Comparison of ENCODE assay signal across 15 mouse cellular contexts in the genomic region with DNA sequence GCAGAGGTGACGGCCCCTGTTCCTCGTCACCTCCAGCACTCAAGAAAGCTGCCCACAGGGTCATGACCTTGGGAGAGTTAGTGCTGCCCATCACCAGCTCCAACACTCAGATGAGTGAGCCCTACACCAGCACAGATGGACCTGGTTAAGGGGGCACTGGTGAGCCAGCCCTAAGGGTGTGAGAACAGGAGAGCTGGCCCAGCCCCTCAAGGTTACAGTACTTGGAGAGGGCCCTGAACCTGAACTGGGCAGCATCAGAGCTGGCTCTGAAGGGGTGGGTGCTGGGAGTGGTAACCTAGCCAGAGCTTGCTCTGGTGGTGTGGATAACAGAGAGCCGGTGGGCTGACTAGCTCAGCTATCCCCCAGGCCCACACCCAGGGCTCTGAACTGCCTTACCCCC. TPM values are rescaled to one million over a fixed set of nuclear protein-coding genes. Genes with fewer than 3 reads are reported as not detected.
DNase-seq lines count a peak whose midpoint lies in the region; ATAC-seq and TF ChIP-seq lines count a peak whose summit lies in the region.
"Had no signal": no experiment of that assay in that cellular context is flagged by ENCODE, and none has a peak within 500 bp of the region (broad histone marks: within the 10 kb centered on the region; RNA-seq: fewer than 3 reads in every experiment).

No protein-coding gene starts in this region.

- 0 out of 2 replicates have a peak overlapping the region, but pooled peaks have one; percentile 7 for H3K27ac ChIP-seq in gastrocnemius, adult 2 months
- H3K27ac ChIP-seq in hindbrain, embryonic 13.5 days, result no peak overlapping the region
- H3K27ac ChIP-seq in hindbrain, embryonic 10.5 days, result no peak overlapping the region
- no peak overlapping the region for H3K27ac ChIP-seq in liver, embryonic 14.5 days
- H3K27ac ChIP-seq in liver, embryonic 11.5 days (ENCODE audit: low read depth, low read length), result no peak overlapping the region
- H3K27ac ChIP-seq in limb, embryonic 15.5 days, result no peak overlapping the region
- H3K27ac ChIP-seq: macrophage had no signal

- no peak for TF ChIP-seq EP300 in liver, embryonic 14.5 days (IDR thresholded peaks at IDR 0.05; ENCODE audit: low read depth)

- TF ChIP-seq CTCF in gastrocnemius, adult 2 months (IDR thresholded peaks at IDR 0.05), result no peak
- 0 out of 2 replicates have a peak, but pooled peaks have one; percentile 5 for TF ChIP-seq CTCF in liver, embryonic 14.5 days (IDR thresholded peaks at IDR 0.05; ENCODE audit: low read depth)

- DNase-seq in gastrocnemius, adult 2 months, result no peak
- DNase-seq in gastrocnemius, postnatal 25 days, result no peak
- no peak for DNase-seq in hindbrain, embryonic 10.5 days (ENCODE audit: low spot score)
- no peak for DNase-seq in liver, embryonic 14.5 days (ENCODE audit: low read depth in 3 of 3, low spot score in 3 of 3)
- no peak for DNase-seq in liver, embryonic 11.5 days (ENCODE audit: low spot score)
- DNase-seq in urinary bladder, postnatal 25 days (ENCODE audit: low spot score), result no peak
- DNase-seq: cerebellum, postnatal 10 days; kidney, adult 8-10 months; lung, adult 2 months had no signal

- H3K4me2 ChIP-seq in hindbrain, embryonic 13.5 days, result no peak overlapping the region
- no peak overlapping the region for H3K4me2 ChIP-seq in liver, embryonic 14.5 days (ENCODE audit: low read depth)
- no peak overlapping the region for H3K4me2 ChIP-seq in liver, embryonic 11.5 days
- H3K4me2 ChIP-seq in limb, embryonic 15.5 days, result no peak overlapping the region

- WGBS in hindbrain, embryonic 13.5 days, result 90% methylated on average over 3 of the region's 3 CpGs
- 81% methylated on average over 3 of the region's 3 CpGs for WGBS in hindbrain, embryonic 10.5 days
- 92% methylated on average over 3 of the region's 3 CpGs for WGBS in liver, embryonic 14.5 days (ENCODE audit: insufficient replicate concordance)
- WGBS in liver, embryonic 11.5 days, result 87% methylated on average over 3 of the region's 3 CpGs
- WGBS in limb, embryonic 15.5 days, result 86% methylated on average over 3 of the region's 3 CpGs

- H3K27me3 ChIP-seq in hindbrain, embryonic 13.5 days, result no peaks in the 10 kb centered on the region
- no peaks in the 10 kb centered on the region for H3K27me3 ChIP-seq in hindbrain, embryonic 10.5 days (ENCODE audit: insufficient read depth, poor library complexity, severe bottlenecking)
- H3K27me3 ChIP-seq in liver, embryonic 14.5 days (ENCODE audit: control insufficient read depth, insufficient read depth, low read length), result no peaks in the 10 kb centered on the region
- no peaks in the 10 kb centered on the region for H3K27me3 ChIP-seq in liver, embryonic 11.5 days (replicated peaks; ENCODE audit: control insufficient read depth, insufficient read depth, low read length)
- H3K27me3 ChIP-seq in limb, embryonic 15.5 days, result no peaks in the 10 kb centered on the region
- H3K27me3 ChIP-seq: CH12.LX had no signal

- H3K4me3 ChIP-seq in gastrocnemius, adult 2 months, result no peak overlapping the region
- no peak overlapping the region for H3K4me3 ChIP-seq in hindbrain, embryonic 13.5 days
- H3K4me3 ChIP-seq in hindbrain, embryonic 10.5 days, result no peak overlapping the region
- H3K4me3 ChIP-seq in liver, embryonic 14.5 days (ENCODE audit: insufficient read depth in 1 of 2, low read depth in 2 of 2, low read length in 2 of 2), result no peak overlapping the region
- H3K4me3 ChIP-seq in liver, embryonic 11.5 days (ENCODE audit: low read depth, low read length), result no peak overlapping the region
- no peak overlapping the region for H3K4me3 ChIP-seq in limb, embryonic 15.5 days

- intact Hi-C loops in gastrocnemius, adult 2 months (cut with DNase I), result no loop called here

- H3K9ac ChIP-seq in hindbrain, embryonic 13.5 days, result no peak overlapping the region
- no peak overlapping the region for H3K9ac ChIP-seq in liver, embryonic 14.5 days (replicated peaks)
- no peak overlapping the region for H3K9ac ChIP-seq in liver, embryonic 11.5 days (ENCODE audit: low read depth, low read length)
- no peak overlapping the region for H3K9ac ChIP-seq in limb, embryonic 15.5 days

- ATAC-seq in hindbrain, embryonic 13.5 days (ENCODE audit: low FRiP score), result 0 out of 2 replicates have a peak, but pooled peaks have one; percentile 26
- peak; percentile 33; the same call in 1 of the 2 replicates for ATAC-seq in liver, embryonic 14.5 days (ENCODE audit: insufficient read depth)
- ATAC-seq in liver, embryonic 11.5 days (replicated peaks; ENCODE audit: low FRiP score), result no peak; the same call in 1 of the 2 replicates
- peak; percentile 41; the same call in 1 of the 2 replicates for ATAC-seq in limb, embryonic 15.5 days (ENCODE audit: insufficient number of reproducible peaks, low FRiP score, low TSS enrichment, low read depth)
- ATAC-seq: forebrain, embryonic 14.5 days; midbrain, embryonic 16.5 days had no signal

- no peaks in the 10 kb centered on the region for H3K36me3 ChIP-seq in hindbrain, embryonic 13.5 days
- H3K36me3 ChIP-seq in hindbrain, embryonic 10.5 days, result no peaks in the 10 kb centered on the region
- H3K36me3 ChIP-seq in liver, embryonic 14.5 days (replicated peaks; ENCODE audit: control insufficient read depth, insufficient read depth, low read depth), result peaks cover 2% of the 10 kb centered on the region
- no peaks in the 10 kb centered on the region for H3K36me3 ChIP-seq in liver, embryonic 11.5 days (ENCODE audit: control insufficient read depth, insufficient read depth, low read length)
- no peaks in the 10 kb centered on the region for H3K36me3 ChIP-seq in limb, embryonic 15.5 days

- no peaks in the 10 kb centered on the region for H3K9me3 ChIP-seq in hindbrain, embryonic 13.5 days
- no peaks in the 10 kb centered on the region for H3K9me3 ChIP-seq in hindbrain, embryonic 10.5 days
- no peaks in the 10 kb centered on the region for H3K9me3 ChIP-seq in liver, embryonic 14.5 days (ENCODE audit: control insufficient read depth, low read length)
- H3K9me3 ChIP-seq in liver, embryonic 11.5 days (ENCODE audit: control insufficient read depth, low read length), result no peaks in the 10 kb centered on the region
- H3K9me3 ChIP-seq in limb, embryonic 15.5 days, result no peaks in the 10 kb centered on the region

- H3K4me1 ChIP-seq in hindbrain, embryonic 13.5 days (replicated peaks), result peaks cover 10% of the 10 kb centered on the region
- peaks cover 16% of the 10 kb centered on the region for H3K4me1 ChIP-seq in hindbrain, embryonic 10.5 days (replicated peaks)
- no peaks in the 10 kb centered on the region for H3K4me1 ChIP-seq in liver, embryonic 14.5 days (replicated peaks; ENCODE audit: control insufficient read depth in 2 of 2, insufficient read depth in 2 of 2, low read length in 1 of 2)
- H3K4me1 ChIP-seq in liver, embryonic 11.5 days (replicated peaks; ENCODE audit: control insufficient read depth, insufficient read depth, low read length), result no peaks in the 10 kb centered on the region
- H3K4me1 ChIP-seq in limb, embryonic 15.5 days, result peaks cover 50% of the 10 kb centered on the region

RNA-seq across cellular contexts. Expression of gene Gab1, which starts 37.8 kb away (rescaled TPM):
- total RNA-seq in gastrocnemius, adult 2 months (2021), result 10 to 100 TPM; 11.7 to 14.3 TPM
- total RNA-seq in gastrocnemius, postnatal 25 days (2021), result 1 to 10 TPM; 9.4 to 9.8 TPM
- polyA plus RNA-seq in hindbrain, embryonic 13.5 days (2015; fragmentation: Nextera tagmentation; extraction: Ambion mirVana), result 9.7 and 10.4 TPM in 2 replicates
- 14.5 and 15.8 TPM in 2 replicates for polyA plus RNA-seq in hindbrain, embryonic 10.5 days (2016; fragmentation: Nextera tagmentation; extraction: Ambion mirVana)
- polyA plus RNA-seq in liver, embryonic 14.5 days (2012; rRNA removed), result 10.3 and 10.8 TPM in 2 replicates
- 7.8 and 10.6 TPM in 2 replicates for polyA plus RNA-seq in liver, embryonic 14.5 days (2014; fragmentation: Nextera tagmentation; extraction: Ambion mirVana)
- 19.5 and 20.6 TPM in 2 replicates for polyA plus RNA-seq in liver, embryonic 11.5 days (2014; fragmentation: Nextera tagmentation; extraction: Ambion mirVana)
- polyA plus RNA-seq in limb, embryonic 15.5 days (2015; fragmentation: Nextera tagmentation; extraction: Ambion mirVana), result 24.9 and 25.6 TPM in 2 replicates
